Mouse (Mus musculus) embryonic stem cell, embryonic (primary cell): Measurements from ENCODE around the gene Rnf11.

ENCODE experiments used
- CTCF ChIA-PET, 4 experiments: fragments of 300-600 bp in 2 of 4; fragments of 350-600 bp in 2 of 4; sonication (Branson Sonifier 250); formaldehyde crosslinking; loops; one replicate each; lab custom pipeline; 2022; ENCODE audit warnings: inconsistent platforms in 2 of 4; lab: Charles Lee
- POLR2A ChIA-PET, 4 experiments: fragments of 300-600 bp in 2 of 4; fragments of 350-600 bp in 2 of 4; sonication (Branson Sonifier 250); formaldehyde crosslinking; loops; one replicate each; lab custom pipeline; 2022; ENCODE audit warnings: antibody characterized with exemption in 4 of 4, inconsistent platforms in 1 of 4; lab: Charles Lee

Gene Rnf11

DNA sequence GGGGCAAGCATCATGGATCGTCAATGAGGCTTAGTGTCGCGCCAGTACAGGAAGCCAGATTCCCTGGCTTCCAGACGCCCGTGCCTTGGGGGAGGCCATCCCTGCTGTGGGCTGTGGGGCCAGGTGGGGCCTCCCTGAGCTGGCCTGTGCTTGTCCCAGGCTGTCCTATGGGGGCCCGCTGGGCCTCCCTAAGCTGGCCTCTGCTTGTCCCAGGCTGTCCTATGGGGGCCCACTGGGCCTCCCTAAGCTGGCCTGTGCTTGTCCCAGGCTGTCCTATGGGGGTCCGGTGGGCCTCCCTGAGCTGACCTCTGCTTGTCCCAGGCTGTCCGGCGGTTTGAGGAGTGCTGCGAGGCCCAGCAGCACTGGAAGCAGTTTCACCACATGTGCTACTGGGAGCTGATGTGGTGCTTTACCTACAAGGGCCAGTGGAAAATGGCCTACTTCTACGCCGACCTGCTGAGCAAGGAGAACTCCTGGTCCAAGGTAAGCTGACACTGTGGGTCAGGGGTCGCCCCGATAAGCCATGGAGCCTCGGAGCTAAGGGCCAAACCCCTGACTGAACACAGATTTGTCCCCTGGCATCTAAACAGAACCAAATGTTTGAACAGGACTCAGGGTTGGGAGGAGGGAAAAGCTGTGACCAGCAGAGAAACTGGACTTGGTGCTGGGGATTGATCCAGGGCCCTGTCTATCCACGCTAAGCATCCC, 51.7 kb downstream of the Rnf11 start:
- ChIA-PET CTCF (interaction anchor here (0.6 to 2.6 kb wide), 9 partner anchors 12 to 586 kb away, joined by 3 to 8 read pairs (median 3); partner anchors contain the start of gene Ttc39a (in 1 of the 4)), POLR2A (interaction anchor here in 2 of 4 experiments (0.5 to 4.3 kb wide), 8 partner anchors 7 to 587 kb away, joined by 3 to 16 read pairs (median 7); partner anchors contain the start of gene Ttc39a (in 1 of the 2))

DNA sequence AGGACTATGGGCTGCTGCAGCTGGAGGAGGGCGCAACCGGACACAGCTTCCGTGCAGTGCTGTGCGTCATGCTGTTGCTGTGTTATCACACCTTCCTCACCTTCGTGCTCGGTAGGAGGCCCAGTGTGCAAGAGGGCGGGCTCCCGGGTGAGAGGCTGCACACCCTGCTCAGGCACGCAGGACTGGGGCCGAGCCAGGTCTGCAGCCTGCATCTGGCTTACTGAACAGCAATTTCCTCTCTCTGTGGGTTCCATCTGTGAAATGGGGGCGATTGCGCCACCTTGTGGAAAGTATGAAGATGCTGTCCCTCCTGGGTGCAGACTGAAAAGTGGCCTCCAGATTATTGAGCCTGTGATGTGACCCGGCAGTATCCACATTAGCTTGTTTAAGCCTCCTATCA, 53.7 kb downstream of the Rnf11 start:
- CTCF ChIA-PET = interaction anchor here (0.6 to 2.6 kb wide), 17 partner anchors 9 to 588 kb away, joined by 3 to 9 read pairs (median 4); partner anchors contain the start of gene Ttc39a (in 1 of the 4)
- POLR2A ChIA-PET = interaction anchor here in 3 of 4 experiments (0.6 to 4.3 kb wide), 11 partner anchors 9 to 578 kb away, joined by 3 to 16 read pairs (median 4); partner anchors contain the start of gene Ttc39a (in 1 of the 3)

DNA sequence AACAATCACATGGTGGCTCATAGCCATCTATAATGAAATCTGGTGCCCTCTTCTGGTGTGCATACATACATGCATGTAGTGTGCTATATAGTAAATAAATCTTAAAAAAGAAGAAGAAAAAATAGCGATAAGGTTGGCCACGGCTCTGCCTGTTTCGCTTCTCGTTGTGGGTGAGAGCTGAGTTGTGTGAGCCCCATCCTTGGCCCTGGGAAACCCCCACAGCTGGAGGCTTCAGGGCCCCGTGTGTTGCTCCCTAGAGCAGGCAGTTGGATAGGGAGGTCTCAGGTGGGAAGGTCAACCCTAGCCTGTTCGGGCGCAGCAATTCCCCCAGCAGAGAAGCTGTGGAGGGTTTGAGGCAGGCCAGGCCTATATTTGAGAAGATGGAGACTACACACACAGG, 54.3 kb downstream of the Rnf11 start:
- ChIA-PET CTCF (interaction anchor here in 3 of 4 experiments (0.6 to 2.6 kb wide), 14 partner anchors 10 to 589 kb away, joined by 3 to 9 read pairs (median 6); partner anchors contain the start of gene Ttc39a (in 1 of the 3)), POLR2A (interaction anchor here in 2 of 4 experiments (0.6 to 4.3 kb wide), 5 partner anchors 9 to 236 kb away, joined by 3 to 16 read pairs (median 11); partner anchors contain the start of gene Ttc39a (in 1 of the 2))

DNA sequence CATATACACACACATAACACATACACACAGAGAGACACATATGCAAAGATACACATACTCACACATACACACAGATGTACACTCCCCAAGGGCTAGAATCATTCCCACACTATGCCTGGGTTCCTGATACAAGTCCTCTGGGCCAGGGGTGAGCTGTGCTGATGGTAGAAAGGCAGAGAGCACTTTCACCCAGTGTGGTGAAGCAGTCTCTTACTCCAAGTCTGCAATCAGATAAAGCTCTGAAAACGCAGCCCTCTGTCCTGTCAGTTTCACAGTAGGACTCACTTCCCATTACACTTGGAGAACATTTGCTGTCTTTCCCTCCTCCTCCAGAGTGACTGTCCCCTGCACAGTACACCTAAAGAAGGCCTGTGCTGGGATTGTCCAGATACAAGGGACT, 57.5 kb downstream of the Rnf11 start:
- CTCF ChIA-PET = interaction anchor here in 2 of 4 experiments (0.8 to 1.4 kb wide), 3 partner anchors 10 to 11 kb away, joined by 3 to 4 read pairs (median 4); no protein-coding TSS in a partner anchor
- POLR2A ChIA-PET = interaction anchor here in 1 of 4 experiments (1.2 kb wide), 1 partner anchor 12 kb away, joined by 3 read pairs; no protein-coding TSS in a partner anchor

DNA sequence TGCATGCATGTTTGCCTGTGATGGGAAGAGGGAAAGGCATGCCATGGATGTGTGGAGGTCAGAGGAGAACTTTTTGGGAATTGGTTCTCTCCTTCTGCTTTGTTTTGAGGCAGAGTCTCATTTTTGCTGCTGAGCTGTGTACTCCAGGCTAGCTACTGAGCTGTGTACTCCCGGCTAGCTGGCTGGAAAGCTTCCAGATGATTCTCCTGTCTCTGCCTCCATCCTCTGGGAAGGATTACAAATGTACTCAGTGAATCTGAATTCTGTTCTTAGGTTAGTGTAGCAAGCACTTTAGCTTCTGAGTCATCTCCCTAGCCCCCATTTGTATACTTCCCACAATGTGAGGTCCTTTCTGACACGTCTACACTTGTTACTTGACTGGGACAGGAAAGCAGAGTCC, 61.1 kb downstream of the Rnf11 start:
- ChIA-PET POLR2A (interaction anchor here in 2 of 4 experiments (0.6 kb wide), 2 partner anchors 16 to 121 kb away, joined by 3 read pairs; no protein-coding TSS in a partner anchor), CTCF (interaction anchor here in 1 of 4 experiments (0.8 kb wide), 1 partner anchor 10 kb away, joined by 3 read pairs; no protein-coding TSS in a partner anchor)

DNA sequence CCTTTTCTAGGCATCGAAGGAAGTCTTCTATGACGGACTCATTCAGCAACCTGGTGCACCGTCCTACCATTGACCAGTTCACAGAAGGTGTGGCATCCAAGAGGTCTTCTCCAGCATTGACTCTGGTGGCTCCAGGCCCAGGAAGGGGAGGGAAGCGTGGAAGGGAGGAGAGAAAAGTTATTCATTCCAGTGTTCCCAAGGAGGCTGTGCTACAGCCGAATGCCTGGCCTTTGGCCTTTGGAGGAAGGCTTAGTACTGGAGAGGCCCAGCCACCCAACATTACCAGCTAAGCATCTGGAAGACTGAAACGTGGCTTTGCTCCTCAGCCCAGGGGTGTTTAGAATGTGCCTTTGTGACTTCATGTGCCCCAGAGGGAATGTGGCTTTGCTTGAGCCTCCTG, 62.1 kb downstream of the Rnf11 start:
- ChIA-PET POLR2A (interaction anchor here in 3 of 4 experiments (0.6 to 3.5 kb wide), 5 partner anchors 9 to 16 kb away, joined by 3 to 16 read pairs (median 4); partner anchors contain the start of gene Ttc39a (in 1 of the 3)), CTCF (no interaction called here)

DNA sequence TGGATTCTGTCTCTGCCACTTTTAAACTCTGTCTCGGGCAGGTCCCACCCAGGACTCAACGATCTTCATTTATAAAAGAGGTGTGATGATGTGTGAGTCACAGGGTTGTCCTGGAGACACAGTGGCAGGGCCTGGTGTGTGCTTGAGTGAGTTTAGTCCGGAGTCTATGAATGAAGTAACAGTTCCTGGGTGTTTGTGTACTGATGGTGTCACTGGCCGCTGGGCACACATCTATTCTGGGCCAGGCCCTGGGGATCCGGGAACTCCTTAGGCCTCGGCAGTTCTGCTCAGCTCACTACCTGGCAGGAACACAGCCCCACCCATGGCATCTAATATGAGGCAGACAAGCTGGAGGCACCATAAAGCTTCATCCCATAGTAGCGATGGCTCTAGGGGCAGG, 62.9 kb downstream of the Rnf11 start:
- POLR2A ChIA-PET = interaction anchor here in 2 of 4 experiments (0.6 to 3.5 kb wide), 6 partner anchors 8 to 342 kb away, joined by 3 to 16 read pairs (median 4); partner anchors contain the start of gene Ttc39a (in 1 of the 2)
- CTCF ChIA-PET = interaction anchor here in 2 of 4 experiments (0.6 to 2.0 kb wide), 5 partner anchors 15 to 261 kb away, joined by 3 to 5 read pairs (median 5); partner anchors contain the start of gene Ttc39a (in 1 of the 2)

DNA sequence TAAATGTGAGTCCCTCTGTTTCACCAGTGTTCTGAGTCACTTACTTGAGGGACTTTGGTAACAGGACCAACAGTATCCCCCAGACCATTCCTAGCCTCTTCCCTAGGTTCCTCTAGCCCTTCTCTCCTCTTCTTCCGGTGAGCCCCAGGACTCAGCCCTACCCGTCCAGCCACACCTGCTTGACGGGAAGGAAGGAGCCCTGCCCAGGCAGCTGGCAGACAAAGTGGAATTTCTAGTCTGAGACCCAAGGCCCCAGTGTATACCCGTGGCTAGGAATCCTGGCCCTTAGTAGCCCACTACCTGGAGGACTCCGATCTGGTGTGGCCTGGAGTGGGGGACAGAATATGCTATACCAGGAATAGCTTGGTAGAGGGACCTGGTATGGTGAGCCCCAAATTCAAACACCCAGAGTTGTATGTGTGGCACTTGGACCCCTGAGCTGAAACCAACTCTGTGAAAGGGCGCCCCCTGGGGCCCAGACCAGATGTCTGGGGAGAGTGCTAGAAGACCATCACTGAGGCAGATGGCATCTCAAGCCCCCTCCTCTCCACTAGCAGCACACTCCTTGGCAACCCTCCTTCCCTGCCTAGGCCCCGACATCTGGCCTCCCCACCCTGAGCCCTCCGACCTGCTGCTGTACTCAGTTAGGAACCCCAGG, 64.3 kb downstream of the Rnf11 start:
- POLR2A ChIA-PET = interaction anchor here in 3 of 4 experiments (0.6 to 3.5 kb wide), 6 partner anchors 10 to 218 kb away, joined by 3 to 16 read pairs (median 4); partner anchors contain the start of genes Osbpl9 (in 1 of the 3) and Ttc39a (in 1 of the 3)
- CTCF ChIA-PET = interaction anchor here in 3 of 4 experiments (0.5 to 2.0 kb wide), 18 partner anchors 9 to 549 kb away, joined by 3 to 9 read pairs (median 4); partner anchors contain the start of gene Ttc39a (in 1 of the 3)

DNA sequence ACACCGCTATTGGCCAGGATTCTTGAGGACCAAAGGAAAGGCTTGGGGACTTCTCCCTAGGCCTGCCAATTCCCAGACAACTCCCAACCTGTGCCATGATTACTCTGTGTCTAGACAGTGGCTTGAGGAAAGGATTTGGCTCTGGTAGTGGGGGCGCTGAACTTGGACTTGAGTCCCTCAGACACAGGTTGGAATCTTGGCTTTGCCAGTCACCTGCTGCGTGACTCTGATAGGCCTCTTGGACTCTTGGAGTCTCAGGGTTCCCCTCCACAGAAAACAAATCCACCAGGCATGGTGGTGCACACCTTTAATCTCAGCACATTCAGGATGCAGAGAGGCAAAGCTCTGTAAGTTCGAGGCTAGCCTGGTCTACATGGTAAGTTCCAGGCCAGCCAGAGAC, 65.0 kb downstream of the Rnf11 start:
- POLR2A ChIA-PET = interaction anchor here in 1 of 4 experiments (3.5 kb wide), 1 partner anchor 11 kb away, joined by 16 read pairs; no protein-coding TSS in a partner anchor
- CTCF ChIA-PET = interaction anchor here in 2 of 4 experiments (0.9 to 1.6 kb wide), 4 partner anchors 9 to 183 kb away, joined by 4 to 9 read pairs (median 5); no protein-coding TSS in a partner anchor

DNA sequence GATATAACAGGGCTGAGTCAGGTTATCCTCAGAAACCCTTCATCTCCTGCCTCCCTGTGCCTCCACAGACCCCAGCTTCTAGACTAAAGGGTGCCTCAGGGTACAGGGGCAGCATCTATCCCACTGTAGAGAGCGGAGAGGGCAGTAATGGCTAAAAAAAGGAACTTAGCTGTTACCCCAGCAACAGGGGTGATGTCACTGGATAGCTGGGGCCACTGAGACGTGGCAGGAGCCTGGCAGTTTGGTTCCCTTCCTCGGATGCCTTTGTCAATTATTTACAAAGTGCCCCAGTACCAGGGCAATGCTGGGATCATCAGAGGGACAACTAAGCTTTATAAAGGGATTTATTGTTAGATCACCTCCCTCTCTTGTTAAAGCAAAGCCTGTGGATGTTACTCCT, 65.5 kb downstream of the Rnf11 start:
- CTCF ChIA-PET = interaction anchor here in 1 of 4 experiments (0.8 to 1.4 kb wide), 2 partner anchors 12 to 27 kb away, joined by 3 to 4 read pairs; no protein-coding TSS in a partner anchor
- POLR2A ChIA-PET = no interaction called here

DNA sequence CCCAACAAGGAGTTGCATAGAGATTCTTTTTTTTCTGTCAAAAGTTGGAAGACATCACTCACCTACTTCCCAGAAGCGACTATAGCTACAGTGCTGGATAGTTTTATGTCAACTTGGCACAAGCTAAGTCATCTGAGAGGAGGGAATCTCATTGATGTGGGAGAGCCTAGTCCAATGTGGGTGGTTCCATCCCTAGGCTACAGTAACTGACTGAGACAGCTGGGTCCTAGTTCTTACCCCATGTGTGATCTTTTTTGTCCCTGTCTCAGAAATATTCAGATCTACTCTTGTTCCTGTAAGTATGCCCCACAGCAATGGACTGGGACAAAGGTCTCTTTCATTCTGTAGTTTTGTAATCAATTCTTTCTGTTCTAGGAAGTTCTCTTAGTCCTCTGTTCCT, 66.5 kb downstream of the Rnf11 start:
- POLR2A ChIA-PET = interaction anchor here in 1 of 4 experiments (1.0 kb wide), 1 partner anchor 11 kb away, joined by 5 read pairs; no protein-coding TSS in a partner anchor

DNA sequence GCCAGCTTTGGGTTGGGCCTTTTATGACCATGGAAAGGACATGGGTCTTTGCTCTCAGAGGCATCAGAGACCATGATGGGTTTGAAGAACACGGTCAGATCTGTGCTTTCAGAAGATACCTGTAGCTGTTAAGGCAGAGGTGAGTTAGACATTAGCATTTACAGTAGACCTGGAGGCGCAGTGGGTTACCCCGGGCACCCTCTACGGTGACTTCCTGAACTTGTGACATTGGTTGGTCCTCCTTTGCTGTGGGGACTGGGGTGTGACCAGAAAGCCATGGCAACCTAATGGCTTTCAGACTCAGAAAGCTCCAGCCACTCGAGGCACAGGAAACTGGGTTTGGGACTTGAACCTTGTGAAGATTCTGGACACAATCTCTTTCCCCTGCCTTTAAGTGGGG, 72.3 kb downstream of the Rnf11 start:
- ChIA-PET POLR2A (interaction anchor here in 1 of 4 experiments (2.7 kb wide), 1 partner anchor 7 kb away, joined by 9 read pairs; no protein-coding TSS in a partner anchor), CTCF (interaction anchor here in 1 of 4 experiments (1.2 kb wide), 1 partner anchor 8 kb away, joined by 3 read pairs; no protein-coding TSS in a partner anchor)

More for the DNA sequence above, 66.5 kb downstream of the Rnf11 start:
- CTCF ChIA-PET = interaction anchor here in 1 of 4 experiments (1.4 kb wide), 1 partner anchor 28 kb away, joined by 4 read pairs; no protein-coding TSS in a partner anchor

DNA sequence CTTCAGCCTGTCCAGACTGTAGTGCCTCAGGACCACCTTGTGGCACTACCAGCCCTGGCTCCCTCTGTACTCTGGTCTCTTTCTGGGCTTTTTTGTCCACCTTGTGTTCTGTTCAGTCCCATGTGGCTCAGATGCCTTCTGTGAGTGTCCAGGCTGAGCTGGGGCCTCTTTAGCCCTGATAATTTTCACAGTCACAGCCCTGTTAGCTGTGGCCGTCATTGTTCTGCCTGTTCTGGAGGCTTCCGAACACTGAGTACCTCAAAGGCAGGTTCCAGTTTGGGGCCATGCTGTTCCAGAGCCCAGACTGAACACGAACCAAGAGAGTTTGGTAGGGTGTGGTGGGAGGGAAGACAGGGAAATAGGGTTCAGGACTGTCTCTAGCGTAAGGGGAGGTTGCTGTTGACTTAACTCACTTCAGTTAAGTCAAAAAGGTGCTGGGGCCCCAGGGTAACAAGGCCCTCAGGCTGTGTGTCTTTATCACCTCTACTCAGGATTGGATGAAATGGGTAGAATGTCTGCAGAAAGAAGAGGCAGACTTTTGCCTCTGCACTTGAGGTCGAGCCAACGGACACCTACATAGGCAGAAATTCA, 73.1 kb downstream of the Rnf11 start:
- POLR2A ChIA-PET = interaction anchor here in 1 of 4 experiments (0.7 kb wide), 1 partner anchor 546 kb away, joined by 3 read pairs; no protein-coding TSS in a partner anchor
- CTCF ChIA-PET = interaction anchor here in 2 of 4 experiments (1.2 kb wide), 2 partner anchors 9 kb away, joined by 3 to 4 read pairs; no protein-coding TSS in a partner anchor

DNA sequence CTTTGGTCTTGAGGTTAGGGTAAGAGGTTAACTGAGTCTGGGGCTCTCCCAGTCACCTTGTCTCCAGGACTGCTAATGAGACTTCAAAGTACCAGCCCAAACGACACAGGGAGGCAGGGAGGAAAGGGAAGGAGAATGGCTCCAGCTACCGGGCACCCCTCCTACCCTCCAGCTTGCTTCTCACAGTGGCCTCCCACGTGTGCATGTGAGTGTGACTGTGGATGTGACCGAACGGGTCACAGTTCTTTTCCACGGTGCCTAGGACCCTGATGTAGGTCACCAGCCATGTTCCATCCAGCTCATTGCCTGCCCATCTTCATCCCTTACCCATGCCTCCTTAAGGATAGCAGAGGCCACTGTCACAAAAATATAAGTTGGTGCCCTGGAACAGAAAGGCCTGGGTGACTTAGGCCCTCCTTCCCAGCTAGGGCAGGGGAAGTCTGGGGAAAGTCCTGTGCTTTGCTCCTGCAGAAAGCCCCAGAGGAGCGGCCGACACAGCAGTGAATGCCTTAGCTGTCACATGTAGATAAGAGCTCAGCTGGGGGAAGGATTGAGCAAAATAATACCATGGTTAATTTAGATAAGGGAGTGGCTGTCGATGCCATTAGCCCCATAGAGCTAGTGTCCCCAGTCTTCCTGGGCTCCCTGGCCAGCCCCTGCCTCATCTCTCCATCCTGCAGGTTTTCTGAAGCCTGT, 73.7 kb downstream of the Rnf11 start:
- ChIA-PET POLR2A (interaction anchor here in 1 of 4 experiments (0.7 kb wide), 1 partner anchor 547 kb away, joined by 3 read pairs; no protein-coding TSS in a partner anchor), CTCF (interaction anchor here in 3 of 4 experiments (0.5 to 1.5 kb wide), 5 partner anchors 9 to 373 kb away, joined by 3 to 4 read pairs (median 3); no protein-coding TSS in a partner anchor)

DNA sequence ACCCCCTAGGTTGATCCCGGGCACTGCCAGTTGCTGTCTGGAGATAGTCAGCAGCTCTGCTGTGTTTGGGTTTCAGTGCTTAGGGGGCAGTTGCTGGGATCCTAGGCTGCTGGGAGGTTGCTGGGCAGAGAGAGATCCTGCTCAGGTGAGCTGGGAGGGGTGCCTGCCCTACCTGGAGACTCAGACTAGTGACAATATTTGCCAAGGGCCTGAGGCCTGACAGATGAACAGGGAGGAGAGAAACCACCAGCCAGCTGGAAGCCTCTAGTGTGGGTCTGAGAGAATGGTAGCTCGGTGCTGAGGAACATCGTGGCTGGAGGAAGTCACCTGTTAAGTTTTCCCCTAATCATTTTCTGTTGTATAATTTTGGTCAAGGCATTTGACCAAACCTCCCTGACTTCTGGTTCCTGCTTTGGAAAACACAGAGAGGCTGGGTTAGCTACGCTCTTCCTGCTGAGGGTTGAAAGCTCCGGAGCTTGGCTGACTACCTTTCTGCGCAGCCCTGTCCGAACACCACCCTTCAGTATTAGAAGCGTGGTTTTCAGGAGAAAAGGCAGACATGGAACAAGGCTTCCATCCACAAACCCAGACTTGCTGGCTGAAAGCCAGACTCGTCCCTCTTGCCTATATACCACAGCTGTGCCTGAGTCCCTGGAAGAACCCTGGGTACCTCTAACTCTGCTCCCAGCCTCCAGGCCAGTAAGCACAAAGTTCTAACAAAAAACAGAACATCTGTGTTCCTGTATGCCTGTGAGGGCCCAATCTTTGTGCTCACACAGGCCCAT, 76.6 kb downstream of the Rnf11 start:
- POLR2A ChIA-PET = interaction anchor here in 3 of 4 experiments (0.6 to 3.0 kb wide), 11 partner anchors 10 to 310 kb away, joined by 3 to 11 read pairs (median 4); no protein-coding TSS in a partner anchor
- CTCF ChIA-PET = interaction anchor here in 2 of 4 experiments (0.6 to 1.6 kb wide), 4 partner anchors 9 to 259 kb away, joined by 3 to 5 read pairs (median 4); no protein-coding TSS in a partner anchor
